Mouse (Mus musculus): ENCODE data around the gene Gm49320. TPM values are rescaled to one million over a fixed set of nuclear protein-coding genes. Genes with fewer than 3 reads are reported as not detected.
"Not testable (repeated sequence)": the region's sequence is repeated elsewhere in the genome, so short reads cannot be mapped to it uniquely, and the experiment has no call there.

The Gm49320 gene
- polyA plus RNA-seq, 1 experiment, result 6.3 TPM

- no peak for DNase-seq (ENCODE audit: extremely low spot score in 1 of 2, low spot score in 1 of 2)
Observed at GRCm38 (mm10) chr8:4226323-4226722, 12.3 kb upstream of the Gm49320 start.

- no peak for DNase-seq (ENCODE audit: extremely low spot score in 1 of 2, low spot score in 1 of 2)
Observed at GRCm38 (mm10) chr8:4226739-4227347, 11.8 kb upstream of the Gm49320 start, which contains the start of gene Lrrc8e. Gene Lrrc8e, plus strand, starts transcription at chr8:4226827.

DNA sequence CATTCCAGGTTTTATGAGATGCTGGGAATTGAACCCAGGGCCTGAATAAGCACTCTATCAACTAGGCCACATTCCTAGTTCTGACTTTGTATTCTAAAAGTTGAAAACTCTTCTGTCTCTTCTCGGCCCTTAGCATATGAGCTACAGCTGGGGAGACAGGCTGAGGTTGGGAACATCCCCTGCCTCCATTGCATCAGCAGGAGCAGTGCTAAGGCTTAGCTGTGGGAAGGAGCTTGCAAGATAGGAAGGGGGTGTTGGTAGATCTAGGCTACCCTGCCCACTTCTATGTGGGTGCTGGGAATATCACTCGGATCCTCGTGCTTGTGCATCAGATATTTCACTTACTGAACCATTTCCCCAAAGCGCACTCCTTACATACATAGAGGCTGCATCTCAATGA is 10.7 kb upstream of the Gm49320 start:
- no peak for DNase-seq (ENCODE audit: extremely low spot score in 1 of 2, low spot score in 1 of 2)

DNA sequence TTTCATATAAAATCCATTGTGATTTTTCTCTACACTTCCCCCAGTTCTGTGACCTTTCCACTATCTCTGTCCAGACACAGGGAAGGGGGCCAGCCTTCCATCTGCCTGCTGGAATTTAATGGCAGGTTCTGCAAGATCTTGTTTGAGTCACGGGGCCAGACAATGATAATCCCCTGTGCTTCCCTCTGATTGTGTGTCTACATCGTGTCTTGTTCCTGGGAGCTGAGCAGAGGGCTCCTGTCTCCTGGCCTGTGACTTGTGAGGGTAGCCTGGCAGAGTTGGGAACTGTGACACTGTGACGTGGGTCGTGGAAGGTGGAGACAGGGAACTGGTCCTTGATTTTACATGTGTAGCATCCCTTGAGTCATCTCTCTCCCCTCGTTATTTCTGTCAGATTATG is 8.9 kb upstream of the Gm49320 start:
- no peak for DNase-seq (ENCODE audit: extremely low spot score in 1 of 2, low spot score in 1 of 2)

DNA sequence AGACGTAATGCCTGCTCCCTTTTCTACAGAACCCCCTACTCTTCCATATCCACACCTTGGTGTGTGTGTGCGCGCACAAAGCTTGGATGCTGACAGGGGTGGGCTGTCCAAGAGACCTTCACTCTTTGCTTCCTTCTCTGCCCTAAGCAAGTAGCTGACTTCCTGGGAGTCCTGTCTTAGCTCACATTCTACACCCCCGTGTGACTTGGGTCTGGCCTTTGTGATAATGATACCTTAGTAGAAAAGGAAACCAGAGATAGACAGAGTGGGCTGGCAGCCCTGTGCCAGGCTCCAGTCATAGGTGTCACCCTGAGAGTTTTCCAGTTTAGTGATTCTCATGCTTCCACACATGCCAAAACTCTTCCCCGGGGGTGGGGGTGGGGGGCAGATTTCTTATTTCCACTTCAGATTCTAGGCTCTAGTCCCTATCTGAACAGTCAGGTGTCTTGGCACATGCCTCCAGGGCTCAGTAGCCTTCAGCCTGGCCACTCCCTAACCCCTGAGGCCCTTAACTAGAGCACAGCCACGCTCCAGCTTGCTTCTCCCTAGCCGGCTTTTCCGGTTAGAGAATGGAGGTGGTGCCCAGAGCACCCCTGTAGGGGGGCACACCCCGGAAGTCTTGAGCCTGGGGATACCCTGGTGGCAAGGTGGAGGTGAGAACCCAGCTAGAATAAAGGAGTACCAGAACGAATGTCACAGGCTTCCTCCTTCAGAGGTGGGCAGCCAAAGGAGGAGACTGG is 7.9 kb upstream of the Gm49320 start:
- DNase-seq (ENCODE audit: extremely low spot score in 1 of 2, low spot score in 1 of 2), result no peak

DNA sequence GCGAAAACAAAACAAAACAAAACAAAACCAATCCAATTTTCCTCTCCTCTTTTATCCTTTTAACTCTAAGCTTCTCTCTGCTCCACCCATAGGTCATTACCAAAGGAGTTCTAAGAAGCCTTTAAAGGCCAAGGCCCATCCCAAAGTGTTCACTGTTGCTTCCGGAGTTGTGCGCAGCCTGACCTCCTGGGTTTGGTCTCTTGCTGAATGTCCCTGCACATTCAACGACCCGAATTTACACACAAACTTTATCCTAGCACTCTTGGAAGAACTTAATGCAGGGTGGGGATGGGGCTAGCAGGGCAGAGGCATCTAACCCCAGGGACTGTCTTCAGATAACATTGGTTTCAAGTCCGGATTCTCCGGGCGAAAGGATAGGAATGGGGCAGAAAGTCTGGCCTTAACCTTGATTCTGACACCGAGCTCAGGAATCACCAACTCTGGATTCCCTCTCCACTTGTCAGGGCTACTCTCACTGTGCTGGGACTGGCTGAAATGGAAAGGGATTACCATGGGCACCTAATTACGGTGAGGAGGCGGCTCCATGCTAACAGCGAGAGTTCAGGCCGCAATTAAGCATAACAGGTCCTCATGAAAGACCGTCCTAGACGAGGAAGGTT is 741 bp upstream of the Gm49320 start:
- DNase-seq (ENCODE audit: extremely low spot score in 1 of 2, low spot score in 1 of 2), result no peak

- DNase-seq (ENCODE audit: extremely low spot score in 1 of 2, low spot score in 1 of 2), result no peak
Observed at GRCm38 (mm10) chr8:4239193-4239890, 677 bp downstream of the Gm49320 start.

DNA sequence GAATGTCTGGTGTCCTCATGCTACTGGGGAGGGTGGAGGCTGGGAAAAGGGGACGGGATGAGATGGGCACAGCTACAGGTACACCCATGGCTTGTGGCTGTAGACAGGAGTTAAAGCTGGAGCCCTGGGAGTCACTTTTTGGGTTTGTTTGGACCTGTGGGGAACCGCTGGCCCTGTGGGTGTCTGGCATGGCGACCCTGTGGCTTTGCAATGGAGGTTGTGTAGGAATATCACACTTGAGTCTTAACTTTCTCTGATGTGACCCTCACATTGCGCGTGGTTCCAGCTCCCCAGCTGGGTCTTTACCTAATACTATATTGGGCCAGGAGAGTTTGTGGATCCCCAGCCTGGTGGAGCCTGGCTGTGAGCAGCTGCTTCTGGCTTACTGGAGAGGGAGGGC is 6.4 kb downstream of the Gm49320 start:
- no peak for DNase-seq (ENCODE audit: extremely low spot score in 1 of 2, low spot score in 1 of 2)

DNA sequence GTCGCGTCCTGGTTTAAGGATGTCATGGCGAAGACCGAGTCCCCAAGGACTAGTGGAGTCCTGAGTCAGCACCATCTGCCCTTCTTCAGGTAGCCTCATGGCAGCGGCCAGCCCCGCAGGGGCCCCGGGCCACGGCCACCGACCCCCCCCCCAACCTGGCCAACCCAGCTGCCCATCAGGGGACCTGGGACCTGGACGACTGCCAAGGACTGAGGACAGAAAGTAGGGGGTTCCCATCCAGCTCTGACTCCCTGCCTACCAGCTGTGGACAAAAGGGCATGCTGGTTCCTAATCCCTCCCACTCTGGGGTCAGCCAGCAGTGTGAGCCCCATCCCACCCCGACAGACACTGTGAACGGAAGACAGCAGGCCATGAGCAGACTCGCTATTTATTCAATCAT is 7.1 kb downstream of the Gm49320 start:
- no peak for DNase-seq (ENCODE audit: extremely low spot score in 1 of 2, low spot score in 1 of 2)

DNA sequence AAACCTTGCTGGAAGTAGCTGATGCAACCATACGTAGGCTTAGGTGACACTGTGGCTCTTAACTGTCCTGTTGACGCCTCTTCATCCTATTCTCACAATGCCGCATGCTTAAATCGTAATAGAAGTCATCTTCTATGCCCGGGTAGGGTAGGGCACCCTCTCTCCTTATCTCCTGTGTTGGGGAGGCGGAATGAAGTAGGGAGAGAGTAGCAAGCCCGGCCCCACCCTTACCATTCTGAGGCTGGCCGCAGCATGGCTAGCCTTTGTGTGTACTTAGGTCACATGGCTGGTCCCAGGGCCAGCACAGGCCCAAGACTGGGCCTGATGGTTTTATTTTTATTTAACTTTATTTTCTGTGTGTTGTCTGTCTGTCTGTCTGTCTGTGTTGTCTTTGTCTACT is 8.6 kb downstream of the Gm49320 start:
- DNase-seq (ENCODE audit: extremely low spot score in 1 of 2, low spot score in 1 of 2), result no peak

GRCm38 (mm10) chr8:4247951-4248540 is 9.4 kb downstream of the Gm49320 start, which contains the start of gene Tgfbr3l:
Gene Tgfbr3l, plus strand, starts transcription at chr8:4248214.
- DNase-seq (ENCODE audit: extremely low spot score in 1 of 2, low spot score in 1 of 2), result no peak

GRCm38 (mm10) chr8:4249213-4249612 is 10.5 kb downstream of the Gm49320 start:
- DNase-seq (ENCODE audit: extremely low spot score in 1 of 2, low spot score in 1 of 2), result no peak

GRCm38 (mm10) chr8:4250306-4250970 is 11.8 kb downstream of the Gm49320 start:
- DNase-seq (ENCODE audit: extremely low spot score in 1 of 2, low spot score in 1 of 2), result peak in 1 of 2 experiments; percentile 92

DNA sequence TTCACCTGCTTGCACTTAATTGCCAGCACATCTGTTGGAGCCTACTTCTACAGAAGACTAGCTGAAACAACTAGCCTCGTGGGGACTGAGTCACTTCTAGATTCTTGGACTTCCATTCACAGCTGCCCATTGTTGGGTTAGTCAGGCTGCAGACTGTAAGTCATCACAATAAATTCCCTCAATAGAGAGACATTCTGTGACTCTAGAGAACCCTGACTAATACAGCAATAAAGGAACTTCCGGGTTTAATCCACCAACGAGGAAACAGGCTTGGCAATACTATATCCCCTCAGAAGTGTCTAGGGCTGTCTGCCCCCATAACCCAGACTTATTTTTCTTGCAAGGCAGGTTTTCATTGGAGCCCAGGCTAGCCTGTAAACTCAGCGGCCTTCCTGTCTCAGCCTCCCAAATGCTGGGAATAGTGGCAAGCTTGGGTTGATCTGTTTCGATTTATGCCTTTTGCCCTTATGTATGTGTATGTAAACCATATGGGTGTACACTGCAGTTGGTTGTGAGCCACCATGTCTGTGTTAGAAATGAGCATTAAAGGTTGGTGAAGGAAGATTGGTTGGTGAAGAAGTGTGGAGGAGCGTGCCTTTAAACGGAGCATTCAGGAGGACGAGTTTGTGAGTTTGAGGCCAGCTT is 13.6 kb downstream of the Gm49320 start:
- DNase-seq (ENCODE audit: extremely low spot score in 1 of 2, low spot score in 1 of 2), result no peak

DNA sequence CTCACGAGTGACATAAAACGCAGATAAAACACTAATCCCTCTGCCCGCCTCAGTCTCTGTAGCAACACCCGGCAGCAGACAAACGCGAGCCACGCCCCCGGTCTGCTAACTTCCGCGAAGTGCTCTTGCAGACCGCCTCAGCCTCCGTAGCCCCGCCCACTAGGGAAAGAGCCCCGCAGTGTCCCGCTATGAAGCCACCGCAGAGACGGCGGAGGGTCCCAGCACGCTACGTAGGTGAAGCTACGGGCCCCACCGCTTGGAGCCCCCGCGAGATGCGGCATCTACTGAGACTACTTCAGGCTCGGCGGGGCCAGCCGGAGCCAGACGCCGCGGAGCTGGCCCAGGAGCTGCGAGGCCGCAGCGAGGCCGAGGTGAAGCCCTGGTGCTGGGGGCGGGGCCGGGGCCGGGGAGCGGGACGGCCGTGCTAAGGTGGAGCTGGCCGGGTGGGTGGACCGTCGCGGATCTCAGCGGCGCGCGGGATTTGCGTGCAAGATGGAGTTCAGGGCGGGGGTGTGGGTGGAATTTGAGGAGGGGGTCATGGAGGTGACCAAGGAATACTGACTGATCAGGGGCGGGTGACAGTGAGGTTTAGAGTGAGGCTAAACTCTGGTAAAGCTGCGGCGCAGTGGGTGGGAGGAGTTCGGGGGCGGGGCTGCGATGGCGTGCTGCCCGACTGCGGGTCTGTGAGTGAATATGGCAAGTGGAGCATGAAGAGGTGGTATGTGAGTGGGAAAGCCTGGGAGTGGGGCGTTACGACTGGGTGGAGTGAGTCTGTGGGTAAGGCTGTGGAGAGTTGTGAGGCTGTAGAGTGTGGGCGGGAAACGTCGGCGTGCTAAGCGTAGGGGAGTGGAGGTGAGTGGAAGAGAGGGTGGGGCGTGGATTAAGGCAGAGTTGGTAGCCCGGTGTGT is 14.5 kb downstream of the Gm49320 start, which contains the start of gene Snapc2:
Gene Snapc2, plus strand, starts transcription at position 147 of the 908 bp plus-strand sequence.
- peak; percentile 85 to 96 for DNase-seq (ENCODE audit: extremely low spot score in 1 of 2, low spot score in 1 of 2)

- peak in 1 of 2 experiments; percentile 77 for DNase-seq (ENCODE audit: extremely low spot score in 1 of 2, low spot score in 1 of 2)
Observed at GRCm38 (mm10) chr8:4254001-4254400, 15.3 kb downstream of the Gm49320 start.

- DNase-seq (ENCODE audit: extremely low spot score in 1 of 2, low spot score in 1 of 2), result not testable (repeated sequence)
Observed at GRCm38 (mm10) chr8:4255471-4255870, 16.8 kb downstream of the Gm49320 start.

- peak; percentile 92 to 93 for DNase-seq (ENCODE audit: extremely low spot score in 1 of 2, low spot score in 1 of 2)
Observed at GRCm38 (mm10) chr8:4256911-4257310, 18.2 kb downstream of the Gm49320 start.

- DNase-seq (ENCODE audit: extremely low spot score in 1 of 2, low spot score in 1 of 2), result no peak
Observed at GRCm38 (mm10) chr8:4257350-4257749, 18.7 kb downstream of the Gm49320 start.

All from frontal cortex, adult 2 months (tissue).